Mouse (Mus musculus) C2C12 (cell line): Measurements from ENCODE around the gene Zfp788.
"Not testable (repeated sequence)": the region's sequence is repeated elsewhere in the genome, so short reads cannot be mapped to it uniquely, and the experiment has no call there.

Experiments
- CEBPB ChIP-seq: IDR thresholded peaks from one replicate; pipeline ENCODE4 v1.6.1; 2011; ENCODE audit warnings: low read depth, mild to moderate bottlenecking, control low read depth, moderate library complexity
- CTCF ChIP-seq: IDR thresholded peaks from one replicate; pipeline ENCODE4 v1.5.1; 2011; ENCODE audit not compliant: control insufficient read depth, insufficient read depth, insufficient read length
- MYOD1 ChIP-seq: IDR thresholded peaks from one replicate; pipeline ENCODE4 v1.6.1; 2011; ENCODE audit warnings: low read depth; ENCODE audit not compliant: control insufficient read depth, insufficient read length
- MYOG ChIP-seq: IDR thresholded peaks from one replicate; pipeline ENCODE4 v1.6.1; 2011; ENCODE audit not compliant: control insufficient read depth, insufficient read length; ENCODE audit errors: extremely low read depth
- USF1 ChIP-seq: IDR thresholded peaks from one replicate; pipeline ENCODE4 v1.6.1; 2011; ENCODE audit warnings: low read depth, mild to moderate bottlenecking, control low read depth, moderate library complexity

- TF ChIP-seq CTCF, USF1, MYOG, CEBPB, MYOD1: not testable (repeated sequence)
Observed at GRCm38 (mm10) chr7:41674326-41674725, 41.3 kb downstream of the Zfp788 start.
